Mouse (Mus musculus) spleen, adult 2 months (tissue): ENCODE measurements at regions not wholly inside any gene's neighbourhood (a gene's known extent, or its start where the extent isn't known, plus 50 kb on each side); places are given as distances from the start of the nearest gene placed in this dataset.

Experiments
- CTCF ChIP-seq: fragments of 200-500 bp; IDR thresholded peaks from 2 replicates; pipeline ENCODE4 v1.5.1; 2011; ENCODE audit warnings: mild to moderate bottlenecking, inconsistent platforms; ENCODE audit not compliant: insufficient read depth, insufficient read length, insufficient replicate concordance; ENCODE audit errors: extremely low read depth
- POLR2A ChIP-seq: fragments of 200-500 bp; IDR thresholded peaks from 2 replicates; pipeline ENCODE4 v1.6.1; 2011; ENCODE audit warnings: low read depth, low read length, inconsistent platforms

- no peak for TF ChIP-seq CTCF
- TF ChIP-seq POLR2A, result no peak
Measured at GRCm38 (mm10) chr3:120636669-120637305, 534.7 kb downstream of the Rwdd3 start.
